Mouse (Mus musculus): ENCODE data around the gene Alyref. TPM values are rescaled to one million over a fixed set of nuclear protein-coding genes. Genes with fewer than 3 reads are reported as not detected.

Gene Alyref
- total and polyA plus RNA-seq, 3 experiments: 600 to 1,072 TPM; not detected in 1

DNA sequence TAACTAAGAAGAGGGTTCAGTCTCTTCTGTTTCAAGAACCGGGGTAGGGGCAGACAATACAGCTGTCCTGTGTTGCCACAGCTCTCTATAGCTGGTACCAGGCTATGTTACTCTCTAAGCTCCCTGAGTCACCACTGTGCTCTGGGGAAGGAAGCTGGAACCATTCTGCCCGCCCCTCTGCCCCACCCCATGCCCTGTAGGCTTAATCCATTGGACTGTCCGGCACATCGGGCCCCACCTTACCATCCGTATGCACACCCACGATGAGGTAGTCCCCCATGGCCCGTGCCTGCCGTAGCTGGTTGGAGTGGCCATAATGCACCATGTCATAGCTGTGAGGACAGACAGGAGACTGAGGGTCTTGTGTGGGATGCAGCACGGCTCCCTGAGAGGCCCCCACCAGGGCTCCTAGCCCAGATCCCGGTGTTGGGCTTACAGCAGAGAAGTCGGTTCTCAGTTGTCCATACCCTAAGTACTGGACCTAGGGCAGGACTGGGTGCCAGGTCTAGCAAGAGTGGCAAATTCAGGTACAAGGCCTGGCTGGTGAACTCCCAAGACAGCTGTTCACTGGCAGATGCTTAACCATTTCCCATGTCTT lies 17.5 kb upstream of the Alyref start:
- peaks cover 23% of the 10 kb centered on the region for H3K79me2 ChIP-seq (ENCODE audit: control insufficient read depth, insufficient read depth, low read length, poor library complexity)
- no peak overlapping the region for H3K9ac ChIP-seq (ENCODE audit: control insufficient read depth, low read depth, low read length, poor library complexity, severe bottlenecking)
- no peaks in the 10 kb centered on the region for H3K9me3 ChIP-seq (replicated peaks; ENCODE audit: insufficient read depth, low read length)
- H3K4me3 ChIP-seq (ENCODE audit: control insufficient read depth in 1 of 2, insufficient read depth in 1 of 2, low read depth in 2 of 2, low read length in 2 of 2): no peak overlapping the region
- no peaks in the 10 kb centered on the region for H3K27me3 ChIP-seq (ENCODE audit: control insufficient read depth in 1 of 2, insufficient read depth in 2 of 2, low read length in 2 of 2)
- no peak overlapping the region for H3K27ac ChIP-seq (ENCODE audit: control insufficient read depth, low read depth, low read length)
- no peak for TF ChIP-seq ELF1 (IDR thresholded peaks at IDR 0.05; ENCODE audit: low read depth, low read length)
- no peak for TF ChIP-seq MAX (IDR thresholded peaks at IDR 0.05; ENCODE audit: low read length)
- TF ChIP-seq RAD21 (IDR thresholded peaks at IDR 0.05; ENCODE audit: low read depth, low read length): no peak
- TF ChIP-seq CHD1 (IDR thresholded peaks at IDR 0.05; ENCODE audit: low read depth, low read length): no peak
- TF ChIP-seq JUND (IDR thresholded peaks at IDR 0.05; ENCODE audit: low read depth, low read length): no peak
- no peak for TF ChIP-seq POLR2AphosphoS5 (IDR thresholded peaks at IDR 0.05; ENCODE audit: borderline replicate concordance, low read depth, low read length)
- TF ChIP-seq MAFK (IDR thresholded peaks at IDR 0.05; ENCODE audit: borderline replicate concordance, low read depth, low read length): no peak
- no peak for TF ChIP-seq MEF2A (IDR thresholded peaks at IDR 0.05; ENCODE audit: extremely low read depth, insufficient replicate concordance, low read depth, low read length, poor library complexity, severe bottlenecking)
- TF ChIP-seq KAT2A (conservative IDR thresholded peaks at IDR 0.05; ENCODE audit: low read depth, low read length): no peak
- no peak for TF ChIP-seq CTCF (IDR thresholded peaks at IDR 0.05 in 2 of 3, conservative IDR thresholded peaks at IDR 0.05 in 1 of 3; ENCODE audit: control insufficient read depth in 1 of 3, insufficient read depth in 1 of 3, low read depth in 2 of 3, low read length in 3 of 3, poor library complexity in 1 of 3, severe bottlenecking in 1 of 3)
- no peak for TF ChIP-seq TCF12 (IDR thresholded peaks at IDR 0.05; ENCODE audit: low read depth, low read length)
- no peak for TF ChIP-seq NELFE (IDR thresholded peaks at IDR 0.05; ENCODE audit: low read depth, low read length)
- no peak for TF ChIP-seq TBP (IDR thresholded peaks at IDR 0.05; ENCODE audit: low read depth, low read length)
- TF ChIP-seq MAZ (IDR thresholded peaks at IDR 0.05; ENCODE audit: low read depth, low read length): no peak
- no peak for TF ChIP-seq EP300 (IDR thresholded peaks at IDR 0.05; ENCODE audit: low read depth in 1 of 2, low read length in 2 of 2)
- no peak for TF ChIP-seq ZNF384 (IDR thresholded peaks at IDR 0.05; ENCODE audit: low read depth, low read length)
- TF ChIP-seq SMC3 (IDR thresholded peaks at IDR 0.05; ENCODE audit: low read depth, low read length): no peak
- TF ChIP-seq ZMIZ1 (IDR thresholded peaks at IDR 0.05; ENCODE audit: low read depth, low read length): no peak
- no peak for TF ChIP-seq POLR2A (IDR thresholded peaks at IDR 0.05; ENCODE audit: control insufficient read depth in 1 of 2, insufficient read depth in 1 of 2, low read depth in 1 of 2, low read length in 2 of 2, poor library complexity in 1 of 2)
- peaks cover 4 to 8% of the 10 kb centered on the region in 2 experiments for H3K36me3 ChIP-seq (ENCODE audit: control insufficient read depth in 1 of 2, insufficient read depth in 2 of 2, low read length in 2 of 2)
- peaks cover 0 to 10% of the 10 kb centered on the region in 2 experiments; a peak in 3 of 4 replicates for H3K4me1 ChIP-seq (ENCODE audit: control insufficient read depth in 1 of 2, insufficient read depth in 2 of 2, low read length in 2 of 2)
- no peak for DNase-seq (ENCODE audit: low read depth, low spot score)

- Histone ChIP-seq H3K4me3 (ENCODE audit: control insufficient read depth in 1 of 2, insufficient read depth in 1 of 2, low read depth in 2 of 2, low read length in 2 of 2) (no peak overlapping the region), H3K27ac (ENCODE audit: control insufficient read depth, low read depth, low read length) (no peak overlapping the region), H3K9ac (ENCODE audit: control insufficient read depth, low read depth, low read length, poor library complexity, severe bottlenecking) (no peak overlapping the region), H3K79me2 (ENCODE audit: control insufficient read depth, insufficient read depth, low read length, poor library complexity) (peaks cover 23% of the 10 kb centered on the region), H3K9me3 (replicated peaks; ENCODE audit: insufficient read depth, low read length) (no peaks in the 10 kb centered on the region), H3K36me3 (ENCODE audit: control insufficient read depth in 1 of 2, insufficient read depth in 2 of 2, low read length in 2 of 2) (peaks cover 4 to 8% of the 10 kb centered on the region in 2 experiments), H3K4me1 (ENCODE audit: control insufficient read depth in 1 of 2, insufficient read depth in 2 of 2, low read length in 2 of 2) (peaks cover 0 to 10% of the 10 kb centered on the region in 2 experiments; a peak in 3 of 4 replicates), H3K27me3 (ENCODE audit: control insufficient read depth in 1 of 2, insufficient read depth in 2 of 2, low read length in 2 of 2) (no peaks in the 10 kb centered on the region)
- no peak for DNase-seq (ENCODE audit: low read depth, low spot score)
- no peak for TF ChIP-seq ETS1 (IDR thresholded peaks at IDR 0.05; ENCODE audit: low read depth, low read length)
- TF ChIP-seq POLR2AphosphoS2 (IDR thresholded peaks at IDR 0.05; ENCODE audit: low read length): no peak
- TF ChIP-seq POLR2A (IDR thresholded peaks at IDR 0.05; ENCODE audit: control insufficient read depth in 1 of 2, insufficient read depth in 1 of 2, low read depth in 1 of 2, low read length in 2 of 2, poor library complexity in 1 of 2): no peak
- TF ChIP-seq ZMIZ1 (IDR thresholded peaks at IDR 0.05; ENCODE audit: low read depth, low read length): no peak
- no peak for TF ChIP-seq MAX (IDR thresholded peaks at IDR 0.05; ENCODE audit: low read length)
- TF ChIP-seq ZC3H11A (IDR thresholded peaks at IDR 0.05; ENCODE audit: low read depth, low read length): no peak
- TF ChIP-seq USF2 (IDR thresholded peaks at IDR 0.05; ENCODE audit: borderline replicate concordance in 1 of 2, insufficient read depth in 1 of 2, low read depth in 1 of 2, low read length in 2 of 2): no peak
- no peak for TF ChIP-seq GABPA (IDR thresholded peaks at IDR 0.05; ENCODE audit: low read depth, low read length)
- TF ChIP-seq UBTF (IDR thresholded peaks at IDR 0.05; ENCODE audit: borderline replicate concordance, insufficient read depth, low read depth, low read length): no peak
- no peak for TF ChIP-seq CHD2 (IDR thresholded peaks at IDR 0.05; ENCODE audit: low read length)
- no peak for TF ChIP-seq MYB (IDR thresholded peaks at IDR 0.05; ENCODE audit: low read depth, low read length)
- TF ChIP-seq JUND (IDR thresholded peaks at IDR 0.05; ENCODE audit: low read depth, low read length): no peak
- no peak for TF ChIP-seq MAZ (IDR thresholded peaks at IDR 0.05; ENCODE audit: low read depth, low read length)
- TF ChIP-seq RAD21 (IDR thresholded peaks at IDR 0.05; ENCODE audit: low read depth, low read length): no peak
- no peak for TF ChIP-seq HCFC1 (IDR thresholded peaks at IDR 0.05; ENCODE audit: low read depth, low read length)
- no peak for TF ChIP-seq BHLHE40 (IDR thresholded peaks at IDR 0.05; ENCODE audit: borderline replicate concordance, low read depth, low read length)
- TF ChIP-seq GATA1 (IDR thresholded peaks at IDR 0.05; ENCODE audit: low read depth, low read length): no peak
- TF ChIP-seq TBP (IDR thresholded peaks at IDR 0.05; ENCODE audit: low read depth, low read length): no peak
These were observed 17.0 kb upstream of the Alyref start for GRCm38 (mm10) chr11:120615167-120615566.

All from MEL (cell line).